24 mouse cellular contexts compared by ENCODE assay signal in genomic region chr16:70073740-70074139, GRCm38 (mm10).
"Had no signal": no experiment of that assay in that cellular context is flagged by ENCODE, and none has a peak within 500 bp of the region (broad histone marks: within the 10 kb centered on the region; RNA-seq: fewer than 3 reads in every experiment).

No protein-coding gene starts in this region.

- H3K4me3 ChIP-seq: heart, adult 2 months; hindbrain, embryonic 10.5 days; hindbrain, embryonic 12.5 days; intestine, embryonic 15.5 days; layer of hippocampus, adult 2 months; left cerebral cortex, adult 2 months; limb, embryonic 12.5 days; liver, embryonic 13.5 days had no signal

- DNase-seq: gastrocnemius, postnatal 14 days; gastrocnemius, postnatal 36 days; heart, adult 11 months; heart, adult 2 months; heart, postnatal 10 days; heart, postnatal 4 days; kidney, adult 18-20 months; kidney, adult 8-10 months; kidney, postnatal 10 days; kidney, postnatal 25 days; kidney, postnatal 4 days; left cerebral cortex, postnatal 4 days; liver; liver, embryonic 13.5 days had no signal

- H3K4me1 ChIP-seq: hindbrain, embryonic 10.5 days; hindbrain, embryonic 12.5 days; intestine, embryonic 15.5 days; limb, embryonic 12.5 days; liver, embryonic 13.5 days had no signal

- H3K27ac ChIP-seq: heart, adult 2 months; hindbrain, embryonic 10.5 days; hindbrain, embryonic 12.5 days; hindbrain, embryonic 14.5 days; intestine, embryonic 15.5 days; layer of hippocampus, adult 2 months; left cerebral cortex, adult 2 months; limb, embryonic 12.5 days; liver, embryonic 13.5 days had no signal

- H3K27me3 ChIP-seq: hindbrain, embryonic 12.5 days; intestine, embryonic 15.5 days; limb, embryonic 12.5 days; liver, embryonic 13.5 days had no signal

- ATAC-seq: hindbrain, embryonic 16.5 days; inflammation-experienced regulatory T-cells, adult 6 months; intestine, embryonic 15.5 days; intestine, postnatal 0 days had no signal

- H3K36me3 ChIP-seq: hindbrain, embryonic 10.5 days; hindbrain, embryonic 12.5 days; intestine, embryonic 15.5 days; limb, embryonic 12.5 days; liver, embryonic 13.5 days had no signal

- H3K9me3 ChIP-seq: hindbrain, embryonic 10.5 days; hindbrain, embryonic 12.5 days; intestine, embryonic 15.5 days; limb, embryonic 12.5 days; liver, embryonic 13.5 days had no signal
